Mouse (Mus musculus) small intestine, adult 2 months (tissue): Measurements from ENCODE around the gene Dock8. TPM values are rescaled to one million over a fixed set of nuclear protein-coding genes. Genes with fewer than 3 reads are reported as not detected.
"Not testable (repeated sequence)": the region's sequence is repeated elsewhere in the genome, so short reads cannot be mapped to it uniquely, and the experiment has no call there.

Experiments
- H3K27ac ChIP-seq: fragments of 200-500 bp; 2 replicates; pipeline ENCODE4 v1.5.1; 2012; ENCODE audit warnings: low read depth, low read length, control low read depth, inconsistent platforms; ENCODE audit not compliant: insufficient read depth
- H3K27me3 ChIP-seq: fragments of 200-500 bp; 2 replicates; pipeline ENCODE4 v1.6.1; 2012; ENCODE audit warnings: mild to moderate bottlenecking, moderate library complexity, low read length, inconsistent platforms; ENCODE audit not compliant: control insufficient read depth, insufficient read depth
- H3K36me3 ChIP-seq: fragments of 200-500 bp; 2 replicates; pipeline ENCODE4 v1.6.1; 2012; ENCODE audit warnings: mild to moderate bottlenecking, low read length, control low read depth, inconsistent platforms; ENCODE audit not compliant: control insufficient read depth, insufficient read depth
- H3K4me1 ChIP-seq: fragments of 200-500 bp; 2 replicates; pipeline ENCODE4 v1.6.1; 2012; ENCODE audit warnings: low read length, inconsistent platforms, mixed read lengths; ENCODE audit not compliant: control insufficient read depth, insufficient read depth, insufficient read length
- H3K4me3 ChIP-seq: fragments of 200-500 bp; 2 replicates; pipeline ENCODE4 v1.5.1; 2012; ENCODE audit warnings: low read depth, mild to moderate bottlenecking, control low read depth, inconsistent platforms, low read length, moderate library complexity
- CTCF ChIP-seq: fragments of 200-500 bp; IDR thresholded peaks from 2 replicates; pipeline ENCODE4 v1.5.1; 2012; ENCODE audit warnings: low read depth, mild to moderate bottlenecking, control low read depth, inconsistent platforms, low read length, moderate library complexity, mixed read lengths; ENCODE audit not compliant: insufficient replicate concordance, insufficient read length; ENCODE audit errors: extremely low read depth
- POLR2A ChIP-seq: fragments of 200-500 bp; IDR thresholded peaks from 2 replicates; pipeline ENCODE4 v1.6.1; 2012; ENCODE audit warnings: low read depth, mild to moderate bottlenecking, control low read depth, inconsistent platforms, low read length, moderate library complexity
- WGBS: fragments of 180-500 bp; shearing (Covaris S2); methylation state at CpG from one replicate; pipeline ENCODE4 v1.1.7; 2018; 5-methylcytosine and 5-hydroxymethylcytosine counted together
- polyA plus RNA-seq: library from polyadenylated mRNA; depleted of rRNA; stranded (reverse); fragments of >200 nt; gene quantifications from 2 replicates; pipeline ENCODE4 v1.2.3, GENCODE M21; 2012

Dock8 gene
- polyA plus RNA-seq, 1 experiment = 14.7 TPM

DNA sequence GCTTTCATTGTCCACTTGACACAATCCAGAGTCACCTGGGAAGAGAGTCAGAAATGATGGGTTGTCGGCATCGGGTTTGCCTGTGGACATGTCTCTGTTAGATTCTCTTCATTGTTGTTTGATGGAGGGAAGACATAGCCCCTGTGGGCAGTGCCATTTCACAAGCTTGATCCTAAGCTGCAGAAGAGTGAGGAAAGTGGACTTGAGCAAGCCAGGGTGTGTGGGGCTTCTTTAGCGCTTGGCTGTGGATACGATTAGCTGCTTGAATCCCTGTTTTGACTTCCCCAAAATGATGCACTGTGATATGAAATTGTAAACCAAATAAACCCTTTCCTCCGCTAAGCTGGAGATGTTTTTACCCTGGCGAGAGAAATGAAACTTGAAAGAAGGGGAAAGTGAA lies 2.7 kb downstream of the Dock8 start:
- Histone ChIP-seq H3K4me3 (no peak overlapping the region), H3K27me3 (no peaks in the 10 kb centered on the region), H3K36me3 (no peaks in the 10 kb centered on the region), H3K27ac (no peak overlapping the region), H3K4me1 (peaks cover 9% of the 10 kb centered on the region; the same call in 1 of the 2 replicates)
- 87% methylated on average over 6 of the region's 6 CpGs for WGBS
- TF ChIP-seq CTCF = no peak
- no peak for TF ChIP-seq POLR2A

DNA sequence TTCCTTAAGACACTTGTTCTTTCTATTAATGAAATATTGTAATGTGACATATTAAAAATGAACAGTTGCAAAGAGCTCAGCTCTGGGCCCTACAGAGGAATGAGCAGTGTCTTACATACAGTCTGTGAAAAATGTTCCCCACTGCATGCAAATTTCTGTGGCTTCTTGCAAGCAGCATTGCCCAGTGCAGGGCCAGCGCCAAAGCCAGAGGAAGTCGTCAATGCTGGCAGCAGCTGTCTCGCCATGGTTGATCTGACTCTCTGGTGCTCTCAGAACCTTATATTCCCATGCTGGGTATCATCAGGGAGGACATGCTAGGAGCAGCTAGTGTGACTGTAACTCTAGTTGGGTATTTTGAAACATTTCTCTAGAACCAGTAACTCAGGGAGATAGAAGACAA lies 3.5 kb downstream of the Dock8 start:
- H3K36me3 ChIP-seq = no peaks in the 10 kb centered on the region
- 83% methylated on average over 3 of the region's 3 CpGs for WGBS
- TF ChIP-seq POLR2A = no peak
- TF ChIP-seq CTCF = no peak
- H3K4me1 ChIP-seq = peaks cover 9% of the 10 kb centered on the region; the same call in 1 of the 2 replicates
- no peak overlapping the region for H3K27ac ChIP-seq
- no peaks in the 10 kb centered on the region for H3K27me3 ChIP-seq
- H3K4me3 ChIP-seq = no peak overlapping the region

DNA sequence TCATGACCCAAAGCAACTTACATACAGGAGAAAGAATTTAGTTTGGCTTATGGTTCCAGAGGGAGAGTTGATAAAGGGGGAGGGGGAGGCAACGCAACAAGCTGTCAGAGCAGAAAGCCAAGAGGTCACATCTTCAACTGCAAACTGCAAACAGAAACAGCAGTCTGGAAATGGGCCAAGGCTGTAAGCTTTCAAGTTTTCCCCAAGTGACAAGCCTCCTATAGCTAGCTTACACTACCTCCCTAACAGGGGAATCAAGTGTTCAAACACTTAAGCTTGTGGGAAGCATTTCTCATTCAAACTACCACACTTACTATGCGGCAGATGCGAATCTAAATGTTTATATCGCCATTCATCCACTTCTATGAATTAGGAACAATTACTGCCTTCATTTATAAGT lies 4.5 kb downstream of the Dock8 start:
- Histone ChIP-seq H3K36me3 (no peaks in the 10 kb centered on the region), H3K27me3 (no peaks in the 10 kb centered on the region), H3K4me3 (no peak overlapping the region), H3K4me1 (peaks cover 9% of the 10 kb centered on the region; the same call in 1 of the 2 replicates), H3K27ac (no peak overlapping the region)
- TF ChIP-seq CTCF (no peak), POLR2A (no peak)
- WGBS = 47% methylated on average over 4 of the region's 4 CpGs

DNA sequence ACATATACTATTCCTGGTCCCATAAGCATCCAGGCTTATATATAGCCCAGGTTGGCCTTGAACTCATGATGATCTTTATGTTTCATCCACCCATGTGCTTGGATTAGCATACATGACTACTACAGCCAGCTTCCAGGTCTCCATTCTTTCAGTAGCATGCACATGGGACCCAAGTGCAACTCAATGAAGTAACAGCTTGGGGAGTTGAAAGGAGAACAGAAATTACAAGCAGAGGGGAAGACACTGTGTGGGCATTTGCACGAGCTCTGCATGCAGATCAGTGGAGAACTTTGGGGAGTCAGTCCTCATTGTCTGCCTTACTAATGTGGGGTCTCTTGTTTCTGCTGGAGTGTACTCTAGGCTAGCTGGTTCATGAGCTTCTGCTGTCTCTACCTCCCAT lies 7.4 kb downstream of the Dock8 start:
- 74% methylated on average over 1 of the region's 1 CpGs for WGBS
- Histone ChIP-seq H3K4me1 (peaks cover 5% of the 10 kb centered on the region; the same call in 1 of the 2 replicates), H3K27me3 (no peaks in the 10 kb centered on the region), H3K4me3 (no peak overlapping the region), H3K36me3 (no peaks in the 10 kb centered on the region), H3K27ac (no peak overlapping the region)
- TF ChIP-seq CTCF (no peak), POLR2A (no peak)

DNA sequence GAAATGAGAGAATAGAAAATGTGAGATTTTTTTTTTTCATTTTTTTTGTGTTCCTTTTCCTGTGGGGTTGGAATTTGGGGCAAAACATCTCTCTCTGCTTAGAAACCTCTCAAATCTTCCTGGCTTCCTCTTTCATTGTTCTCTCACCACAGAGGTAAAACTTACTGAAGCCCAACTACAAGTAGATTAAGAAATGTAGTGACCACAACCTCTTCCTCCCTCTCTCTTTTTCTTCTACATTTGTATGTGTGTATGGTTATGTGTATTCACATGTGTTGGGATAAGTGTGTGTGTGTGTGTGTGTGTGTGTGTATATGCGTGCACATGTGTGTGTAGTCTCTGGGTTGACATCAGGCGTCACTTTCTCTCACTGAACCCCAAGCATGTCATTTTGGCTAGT lies 9.2 kb downstream of the Dock8 start:
- no peak overlapping the region for H3K4me3 ChIP-seq
- H3K27me3 ChIP-seq = no peaks in the 10 kb centered on the region
- TF ChIP-seq CTCF (no peak), POLR2A (no peak)
- no peaks in the 10 kb centered on the region for H3K36me3 ChIP-seq
- no peaks in the 10 kb centered on the region for H3K4me1 ChIP-seq
- 82% methylated on average over 2 of the region's 2 CpGs for WGBS
- no peak overlapping the region for H3K27ac ChIP-seq

DNA sequence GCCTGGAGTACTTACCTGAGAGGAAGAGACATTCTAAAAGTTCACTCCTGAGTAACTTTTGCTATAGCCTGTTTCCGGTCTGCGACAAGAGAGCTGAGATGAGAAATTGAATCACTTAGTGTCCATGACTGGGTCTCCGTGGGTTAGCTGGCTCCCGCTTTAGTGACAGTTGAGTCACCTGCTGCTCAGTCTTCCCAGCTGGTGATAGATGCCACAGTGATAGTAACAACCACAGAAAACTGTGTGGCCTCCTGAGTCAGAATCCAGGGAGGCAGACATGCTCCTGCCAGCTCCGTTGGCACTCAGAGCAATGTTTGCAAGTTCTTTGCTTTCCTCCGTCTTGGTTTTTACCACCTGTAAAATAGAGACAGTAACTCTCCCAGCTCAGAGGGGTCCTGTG lies 23.4 kb downstream of the Dock8 start:
- H3K4me1 ChIP-seq = no peaks in the 10 kb centered on the region
- WGBS = 88% methylated on average over 6 of the region's 6 CpGs
- H3K36me3 ChIP-seq = no peaks in the 10 kb centered on the region
- no peak for TF ChIP-seq POLR2A
- TF ChIP-seq CTCF = no peak
- no peak overlapping the region for H3K27ac ChIP-seq
- no peak overlapping the region for H3K4me3 ChIP-seq
- no peaks in the 10 kb centered on the region for H3K27me3 ChIP-seq

DNA sequence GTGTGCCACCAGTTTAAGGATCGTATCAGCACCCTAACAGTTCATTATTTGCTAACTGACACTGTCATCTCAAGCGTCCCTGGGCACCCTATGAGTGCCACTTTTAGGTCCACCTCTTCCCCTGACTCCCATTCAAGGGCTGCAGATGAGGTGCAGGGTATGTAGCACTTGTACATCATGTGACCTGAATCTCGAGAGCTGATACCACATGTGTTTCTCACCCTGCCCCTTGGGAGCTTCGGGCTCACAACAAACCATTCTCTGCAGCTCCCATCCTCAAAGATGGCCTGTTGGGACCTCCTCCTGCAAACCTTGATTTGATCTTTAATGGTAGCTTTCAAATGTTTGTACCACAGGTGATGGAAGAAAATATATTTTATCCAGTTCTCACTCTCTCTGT lies 32.4 kb downstream of the Dock8 start:
- no peak for TF ChIP-seq POLR2A
- TF ChIP-seq CTCF = no peak
- 75% methylated on average over 4 of the region's 4 CpGs for WGBS
- H3K36me3 ChIP-seq = no peaks in the 10 kb centered on the region
- no peaks in the 10 kb centered on the region for H3K4me1 ChIP-seq
- no peaks in the 10 kb centered on the region for H3K27me3 ChIP-seq
- H3K4me3 ChIP-seq = no peak overlapping the region
- no peak overlapping the region for H3K27ac ChIP-seq

DNA sequence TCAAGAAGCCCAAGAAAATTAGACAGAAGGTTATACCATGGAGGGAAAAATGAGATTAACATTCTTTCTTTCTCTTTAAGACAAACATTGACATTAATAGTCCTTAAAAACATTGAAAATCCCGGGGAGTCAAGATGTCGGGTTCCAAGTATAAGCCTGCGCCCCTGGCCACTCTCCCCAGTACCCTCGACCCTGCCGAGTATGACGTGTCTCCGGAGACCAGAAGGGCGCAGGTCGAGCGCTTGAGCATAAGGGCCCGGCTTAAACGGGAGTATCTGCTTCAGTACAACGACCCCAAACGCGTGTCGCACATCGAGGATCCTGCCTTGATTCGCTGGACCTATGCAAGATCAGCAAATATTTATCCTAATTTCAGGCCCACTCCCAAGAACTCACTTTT lies 33.7 kb downstream of the Dock8 start:
- 91% methylated on average over 8 of the region's 18 CpGs for WGBS
- not testable (repeated sequence) for H3K4me3 ChIP-seq

More for the DNA sequence above, 33.7 kb downstream of the Dock8 start:
- not testable (repeated sequence) for H3K36me3 ChIP-seq, H3K4me1 ChIP-seq, H3K27ac ChIP-seq, H3K27me3 ChIP-seq
